Mouse (Mus musculus) CD8-positive naive resting alpha-beta T cell, adult 2 months (primary cell): ENCODE data around the gene Pdhx.

Source experiments
- DNase-seq, 2 experiments: peaks; one replicate each; pipeline ENCODE4 v3.0.0; 2022; ENCODE audit warnings: low read depth in 2 of 2, low spot score in 2 of 2

Pdhx gene

DNA sequence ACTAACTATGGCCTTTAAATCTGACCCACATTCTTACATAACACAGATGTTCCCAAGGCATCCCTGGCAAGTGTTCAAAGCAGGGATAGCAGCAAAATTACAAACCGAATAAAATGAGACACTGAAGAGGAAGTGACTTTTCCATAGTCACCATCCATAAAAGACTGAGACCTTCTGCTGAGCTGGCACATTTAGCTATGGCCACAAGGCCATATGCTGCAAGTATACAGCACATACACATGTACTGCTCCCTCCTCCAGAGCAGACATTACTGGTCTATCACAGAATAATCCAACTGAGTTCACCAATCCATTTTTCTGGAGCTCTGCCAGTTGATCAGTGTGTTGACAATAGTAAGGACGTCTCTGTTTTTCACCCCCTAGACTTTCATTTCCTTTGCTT is 83.0 kb downstream of the Pdhx start:
- DNase-seq: no peak

DNA sequence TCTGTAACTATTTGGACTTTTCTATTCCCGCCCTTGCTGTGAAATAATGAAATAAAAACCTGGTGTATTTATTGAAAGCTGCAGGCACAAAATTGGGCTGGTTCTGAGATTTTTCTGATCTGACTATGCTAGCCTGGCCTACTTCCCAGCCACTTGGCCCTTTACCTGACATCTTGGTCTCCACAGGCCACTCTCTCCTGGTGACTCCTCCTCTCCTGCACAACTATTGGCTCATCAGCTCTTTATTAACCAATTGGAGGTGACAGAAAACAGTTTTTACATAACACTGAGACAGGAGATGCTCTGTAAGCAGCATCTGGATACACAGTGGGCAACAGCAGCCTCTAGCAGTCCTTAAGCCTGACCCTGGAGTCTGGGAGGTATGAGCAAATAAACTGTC is 83.9 kb downstream of the Pdhx start:
- DNase-seq: no peak

DNA sequence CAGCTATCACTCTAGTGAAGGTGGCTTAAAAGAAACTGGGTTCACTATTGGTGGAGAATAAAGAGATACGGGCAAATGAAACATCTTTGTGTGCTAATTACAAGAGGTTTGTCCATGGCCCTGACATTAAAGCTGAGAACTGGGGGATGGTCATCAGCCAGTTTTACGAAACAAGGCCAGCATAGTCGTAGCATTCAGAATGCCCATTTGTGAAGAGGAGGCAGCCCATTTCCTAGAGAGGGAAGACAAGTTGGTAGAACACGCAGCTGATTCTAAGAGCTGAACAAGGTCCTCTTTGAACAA is 85.7 kb downstream of the Pdhx start:
- DNase-seq: no peak

DNA sequence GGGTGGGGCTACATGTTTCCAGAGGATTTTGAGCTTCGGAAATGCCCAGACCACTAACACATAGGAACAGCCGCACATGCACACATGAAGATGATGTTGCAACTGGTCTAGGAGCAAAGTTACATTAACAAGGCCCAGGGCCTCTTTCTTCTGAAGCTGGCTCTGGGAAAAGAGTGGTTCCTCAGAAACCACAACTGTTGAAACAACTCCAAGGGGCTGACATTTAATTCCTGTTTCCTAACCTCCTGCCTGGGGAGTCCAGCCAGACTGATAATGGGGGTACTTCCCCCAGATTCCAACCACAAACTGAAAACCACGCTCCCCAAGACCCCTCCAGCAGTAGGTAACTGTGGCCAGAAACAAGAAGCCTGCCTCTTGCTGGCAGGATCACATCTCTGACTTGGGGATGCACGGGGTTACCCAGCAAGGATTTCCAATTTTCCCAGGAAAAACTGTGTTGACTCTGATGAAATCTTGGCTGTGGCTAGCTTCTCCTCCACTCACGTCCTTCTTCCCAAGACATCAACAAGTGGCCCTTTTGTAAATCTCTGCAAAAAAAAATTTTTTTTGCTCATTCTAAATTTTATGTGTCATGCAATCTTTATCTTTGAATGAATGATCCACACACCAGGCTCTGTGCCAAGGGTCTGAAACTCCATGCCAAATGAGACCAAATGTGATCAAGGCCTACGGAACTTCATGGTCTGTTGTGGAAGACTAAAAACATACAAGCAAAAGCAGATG is 86.2 kb downstream of the Pdhx start:
- DNase-seq: no peak

DNA sequence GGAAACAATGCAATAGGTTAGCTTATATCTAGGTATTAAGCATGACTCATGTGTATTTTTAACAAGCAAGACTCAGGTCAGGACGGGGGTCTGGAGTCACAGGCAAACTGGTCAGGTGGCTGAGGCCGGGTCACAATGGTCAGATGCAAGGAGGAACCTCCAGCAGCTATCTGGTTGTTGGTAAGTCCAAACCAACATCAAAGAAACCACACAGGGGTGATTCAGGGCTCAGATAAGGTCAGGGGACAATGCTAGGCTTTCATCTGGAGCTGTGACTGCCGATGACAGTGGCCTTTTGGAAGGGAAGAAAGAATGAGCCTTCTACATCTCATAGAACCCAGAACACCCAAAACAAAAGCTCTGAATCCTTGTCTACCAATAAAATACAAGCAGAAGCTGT is 86.9 kb downstream of the Pdhx start:
- DNase-seq: no peak

DNA sequence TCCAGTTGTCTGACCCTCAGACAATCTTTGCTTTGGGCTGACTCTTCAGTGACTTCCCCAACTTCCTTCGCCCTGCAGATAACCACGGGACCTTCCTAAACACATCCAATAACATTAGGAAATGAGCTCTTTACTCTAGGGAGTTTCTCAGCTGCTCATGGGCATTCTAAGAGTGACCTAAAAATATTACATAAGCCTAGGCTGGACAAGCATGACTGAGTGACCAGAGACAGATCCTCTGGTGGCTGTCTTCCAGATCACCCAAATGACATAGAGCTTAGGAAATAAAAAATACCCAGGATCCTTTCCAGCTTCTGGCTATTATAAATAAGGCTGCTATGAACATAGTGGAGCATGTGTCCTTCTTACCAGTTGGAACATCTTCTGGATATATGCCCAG is 90.5 kb downstream of the Pdhx start:
- DNase-seq: no peak

DNA sequence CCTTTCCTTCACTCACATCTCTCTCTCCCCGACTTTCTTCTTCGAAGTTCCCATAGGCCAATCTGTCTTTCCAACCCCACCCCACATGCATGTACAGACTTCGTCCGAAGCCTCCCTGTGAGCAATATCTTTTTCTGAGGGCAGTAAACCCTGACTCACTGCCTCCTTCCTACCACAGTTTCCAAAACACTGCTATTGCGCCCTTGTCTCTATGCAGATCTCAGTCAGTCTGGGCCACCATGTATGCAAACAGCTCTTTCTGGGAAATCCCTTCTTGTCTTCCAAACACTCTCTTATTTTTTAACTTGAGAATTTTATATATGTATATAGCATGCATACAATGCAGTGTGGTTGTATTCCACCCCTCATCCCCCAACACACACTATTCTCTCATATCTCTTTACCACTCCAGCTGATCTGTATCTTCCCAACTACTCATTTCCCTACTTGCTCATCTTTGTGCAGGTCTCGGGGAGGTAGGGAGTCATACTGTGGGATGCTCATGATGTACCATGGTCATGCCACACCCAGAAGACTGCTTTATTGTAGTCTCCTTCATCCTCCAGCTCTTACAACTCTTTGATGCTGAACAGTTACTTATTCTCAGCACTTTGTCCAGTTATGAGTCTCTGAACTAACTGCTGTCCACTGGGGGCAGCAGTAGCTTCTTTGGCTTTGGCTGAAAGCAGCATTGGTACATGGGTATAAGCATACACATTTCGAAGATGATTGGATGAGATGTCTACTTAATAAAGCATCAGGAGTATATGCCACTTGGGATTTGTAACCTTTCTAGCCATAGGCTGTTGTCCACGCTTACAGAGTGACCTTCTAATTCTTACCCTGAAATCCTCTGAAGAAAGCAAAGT is 91.6 kb downstream of the Pdhx start:
- DNase-seq: no peak

DNA sequence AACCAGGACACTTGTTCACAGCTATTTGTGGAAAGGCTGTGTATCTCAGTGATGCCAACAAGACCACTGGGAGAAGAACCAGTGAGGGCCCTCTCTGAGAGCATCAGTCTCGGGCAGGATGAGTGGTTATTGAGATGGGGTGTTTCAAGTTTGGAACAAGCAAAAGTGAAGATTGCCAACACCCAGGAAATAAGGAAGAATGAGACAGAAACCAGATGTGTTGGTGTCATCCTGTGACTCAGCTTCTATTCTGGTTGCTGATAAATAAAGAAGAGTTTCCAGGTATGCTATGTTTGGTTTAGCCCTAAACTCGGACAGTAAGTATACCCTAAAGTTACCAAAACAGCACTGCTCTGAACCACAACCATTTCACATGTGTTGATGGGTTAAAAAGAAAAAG is 92.4 kb downstream of the Pdhx start:
- no peak for DNase-seq

DNA sequence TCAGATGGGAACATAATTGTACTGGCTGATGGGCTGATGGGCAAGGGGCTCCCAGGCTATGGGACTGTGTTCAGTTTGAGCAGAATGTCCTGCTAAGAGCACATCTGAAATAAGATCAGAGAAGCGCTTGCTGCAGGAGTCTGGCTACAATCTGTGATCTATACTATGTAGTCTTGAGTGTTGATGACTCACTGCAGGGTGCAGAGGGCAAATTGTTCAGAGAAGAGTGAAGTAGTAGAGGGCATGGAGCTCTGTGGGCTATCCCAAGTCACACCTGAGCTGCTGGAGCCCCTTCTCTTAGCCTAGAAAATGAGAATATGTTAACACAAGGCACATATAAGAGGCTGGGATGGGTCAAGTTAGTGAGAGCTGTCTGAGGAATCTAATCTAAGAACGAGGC is 93.8 kb downstream of the Pdhx start:
- no peak for DNase-seq

DNA sequence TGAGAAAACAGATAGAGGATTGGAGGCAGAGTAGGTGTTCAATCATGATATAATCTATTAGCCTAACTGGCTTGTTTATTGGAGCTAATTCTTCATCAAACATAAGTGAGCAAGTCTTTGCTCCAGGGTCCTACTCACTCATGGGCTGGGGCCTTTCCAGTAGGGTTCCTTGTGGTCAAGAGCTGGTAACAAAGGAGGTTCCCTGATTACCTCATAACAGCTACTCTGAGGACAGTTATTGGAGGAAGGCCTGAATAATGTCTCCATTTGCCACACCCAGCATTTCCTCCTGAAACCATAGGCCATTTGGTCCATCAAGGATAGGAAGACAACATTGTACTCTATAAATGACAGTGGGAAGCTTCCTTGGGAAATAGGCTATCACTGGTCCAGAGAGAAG is 94.2 kb downstream of the Pdhx start:
- no peak for DNase-seq

DNA sequence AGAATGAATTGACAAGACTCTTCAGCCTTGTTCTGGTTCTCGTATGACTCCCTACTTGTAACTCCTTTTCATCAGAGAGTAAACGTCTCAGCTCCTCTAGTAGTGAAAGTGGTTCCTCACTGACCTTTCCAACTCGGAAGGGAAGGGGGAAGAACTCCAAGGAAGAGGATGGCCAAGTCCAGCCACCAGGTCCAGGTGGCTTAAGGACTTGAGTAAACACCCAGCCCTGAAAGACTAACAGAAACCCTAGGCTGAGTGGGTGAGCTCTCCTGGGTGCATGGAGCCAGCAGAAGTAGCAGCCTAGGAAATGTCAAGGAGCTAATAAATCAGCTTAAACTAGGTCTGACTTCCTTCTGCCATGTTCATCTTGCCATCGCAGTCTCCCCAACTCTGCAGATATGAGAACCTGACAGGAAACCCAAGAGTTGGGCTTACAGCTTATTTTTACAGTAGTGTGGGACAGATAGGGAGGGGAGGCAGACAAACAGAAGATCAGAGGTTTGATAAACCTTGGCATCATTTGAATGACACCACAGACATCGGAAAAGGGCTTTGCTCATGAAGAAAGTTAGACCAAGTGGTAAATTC is 97.9 kb downstream of the Pdhx start:
- DNase-seq: no peak

DNA sequence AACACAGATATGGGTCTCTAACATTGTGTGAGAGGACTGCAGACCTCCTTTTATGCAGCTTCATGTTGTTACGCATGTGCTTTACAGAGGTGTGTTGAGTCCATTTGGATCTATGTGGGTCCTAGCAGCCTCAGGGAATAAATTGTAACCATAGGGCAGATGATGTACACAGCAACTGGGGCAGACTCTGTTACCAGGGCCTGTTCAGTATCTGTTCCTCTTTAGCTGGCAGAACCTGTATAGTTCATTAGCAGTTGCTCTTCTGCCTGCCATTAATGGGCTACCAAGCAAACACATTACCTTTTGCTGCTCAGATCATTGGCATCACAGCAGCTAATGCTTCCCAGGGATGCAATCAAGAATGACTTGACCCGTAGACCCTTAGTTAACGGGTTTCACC is 100.2 kb downstream of the Pdhx start:
- no peak for DNase-seq

DNA sequence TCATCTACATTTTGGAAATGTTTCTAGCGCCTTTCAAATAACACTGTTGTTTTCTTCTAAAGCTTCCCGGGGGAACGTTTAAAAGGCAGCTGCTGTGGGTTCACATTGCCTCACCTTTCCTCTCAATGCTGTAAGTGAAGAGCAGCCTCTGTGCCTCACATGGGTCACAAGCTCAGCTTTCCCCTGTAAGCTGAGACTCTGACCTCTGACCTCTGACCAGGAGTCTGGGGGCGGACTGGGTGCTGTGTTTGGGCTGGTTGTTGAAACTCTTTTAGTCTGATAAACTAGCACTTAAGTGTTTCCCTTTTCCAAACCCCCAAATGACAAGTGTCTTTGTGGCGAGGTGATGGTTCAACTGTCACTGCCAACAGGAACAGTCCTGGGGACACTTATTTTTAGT is 100.7 kb downstream of the Pdhx start:
- DNase-seq: no peak

DNA sequence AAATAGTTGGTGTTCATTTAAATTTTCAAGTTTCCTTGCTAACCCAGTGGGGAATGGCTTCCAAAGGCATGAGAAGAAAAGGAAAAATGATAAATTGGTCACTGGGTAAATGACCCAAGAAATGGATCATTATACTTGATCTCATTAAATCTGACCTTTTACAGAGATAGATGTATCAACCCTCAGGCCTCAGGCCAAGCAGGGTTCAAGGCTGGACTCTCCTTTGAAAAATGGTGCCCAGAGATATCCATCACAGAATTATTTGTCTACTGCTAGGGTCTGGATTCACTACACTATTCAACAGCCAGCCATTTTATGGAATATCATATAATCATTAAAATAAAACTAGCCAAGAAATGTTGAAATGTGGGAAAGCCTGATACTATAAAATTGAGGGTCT is 101.4 kb downstream of the Pdhx start:
- no peak for DNase-seq
